29 mouse cellular contexts compared by ENCODE assay signal in the genomic region with DNA sequence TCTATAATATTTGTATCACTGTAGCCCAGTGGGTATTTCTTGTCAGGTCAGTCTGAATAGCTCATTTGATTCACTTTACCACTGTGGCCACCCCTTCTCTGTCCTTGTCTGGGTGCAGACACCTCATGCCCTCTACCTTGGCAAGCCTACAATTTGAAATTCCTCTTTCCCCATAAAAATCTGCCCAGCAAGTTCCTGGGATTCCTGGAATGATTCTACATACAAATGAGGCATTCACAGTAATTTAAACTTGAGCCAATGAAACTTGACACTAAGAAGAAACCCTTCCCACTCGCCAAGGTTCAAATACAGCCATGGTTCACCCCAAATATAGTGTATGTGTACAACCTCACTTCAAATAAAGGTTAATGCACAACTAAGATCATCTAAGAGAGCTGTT.
DNase-seq lines count a peak whose midpoint lies in the region; ATAC-seq and TF ChIP-seq lines count a peak whose summit lies in the region.
"Had no signal": no experiment of that assay in that cellular context is flagged by ENCODE, and none has a peak within 500 bp of the region (broad histone marks: within the 10 kb centered on the region; RNA-seq: fewer than 3 reads in every experiment).

No protein-coding gene starts in this region.

- TF ChIP-seq CTCF in kidney, adult 2 months (conservative IDR thresholded peaks at IDR 0.05; ENCODE audit: insufficient read depth, insufficient read length, low read depth, low read length), result no peak

- H3K4me1 ChIP-seq in kidney, adult 2 months (ENCODE audit: control insufficient read depth, insufficient read depth, low read length), result no peaks in the 10 kb centered on the region
- H3K4me1 ChIP-seq in kidney, embryonic 15.5 days, result no peaks in the 10 kb centered on the region
- 0 out of 2 replicates have a peak, but pooled peaks cover 4% of the 10 kb centered on the region for H3K4me1 ChIP-seq in limb, embryonic 14.5 days (ENCODE audit: control insufficient read depth, insufficient read depth, low read length)
- no peaks in the 10 kb centered on the region for H3K4me1 ChIP-seq in limb, embryonic 10.5 days
- H3K4me1 ChIP-seq in intestine, embryonic 16.5 days (ENCODE audit: control insufficient read depth, insufficient read depth, low read length), result peaks cover 6% of the 10 kb centered on the region; the same call in 1 of the 2 replicates
- H3K4me1 ChIP-seq: embryonic facial prominence, embryonic 15.5 days had no signal

- 30% methylated on average over 1 of the region's 1 CpGs for WGBS in kidney, adult 2 months
- WGBS in kidney, embryonic 15.5 days, result 42% methylated on average over 1 of the region's 1 CpGs
- WGBS in limb, embryonic 14.5 days, result 18% methylated on average over 1 of the region's 1 CpGs
- 55% methylated on average over 1 of the region's 1 CpGs for WGBS in limb, embryonic 10.5 days
- WGBS in intestine, embryonic 16.5 days, result 70% methylated on average over 1 of the region's 1 CpGs

- no peak for ATAC-seq in kidney, embryonic 15.5 days (replicated peaks; ENCODE audit: low FRiP score)
- no peak for ATAC-seq in limb, embryonic 14.5 days (ENCODE audit: low FRiP score, low read depth)
- ATAC-seq in intestine, embryonic 16.5 days, result no peak
- ATAC-seq: activated CD4-positive, CD25-positive, alpha-beta regulatory T cell, adult 4 months; CD4-positive, CD25-positive, alpha-beta regulatory T cell, adult 4 months; forebrain, embryonic 13.5 days; forebrain, embryonic 16.5 days; hindbrain, postnatal 0 days had no signal

- no peak overlapping the region for H3K4me3 ChIP-seq in kidney, adult 2 months (ENCODE audit: insufficient read depth, low read depth, low read length)
- no peak overlapping the region for H3K4me3 ChIP-seq in kidney, embryonic 15.5 days (replicated peaks)
- H3K4me3 ChIP-seq in limb, embryonic 14.5 days (replicated peaks; ENCODE audit: low read length), result no peak overlapping the region
- H3K4me3 ChIP-seq in limb, embryonic 10.5 days, result no peak overlapping the region
- H3K4me3 ChIP-seq in intestine, embryonic 16.5 days (ENCODE audit: low read length), result no peak overlapping the region
- H3K4me3 ChIP-seq: embryonic facial prominence, embryonic 15.5 days; erythroblast, embryonic 14.5 days; forebrain, embryonic 10.5 days; forebrain, embryonic 13.5 days; heart, adult 2 months; heart, embryonic 10.5 days; heart, embryonic 13.5 days had no signal

- H3K9me3 ChIP-seq in kidney, embryonic 15.5 days (replicated peaks), result no peaks in the 10 kb centered on the region
- H3K9me3 ChIP-seq in limb, embryonic 14.5 days (ENCODE audit: control insufficient read depth, low read length), result no peaks in the 10 kb centered on the region
- no peaks in the 10 kb centered on the region for H3K9me3 ChIP-seq in limb, embryonic 10.5 days (replicated peaks)
- no peaks in the 10 kb centered on the region for H3K9me3 ChIP-seq in intestine, embryonic 16.5 days (ENCODE audit: control insufficient read depth, low read length)
- H3K9me3 ChIP-seq: embryonic facial prominence, embryonic 15.5 days; forebrain, embryonic 10.5 days; forebrain, embryonic 13.5 days; heart, embryonic 10.5 days; heart, embryonic 13.5 days had no signal

- no peak overlapping the region for H3K9ac ChIP-seq in kidney, embryonic 15.5 days
- H3K9ac ChIP-seq in limb, embryonic 14.5 days (ENCODE audit: low read depth, low read length, severe bottlenecking), result no peak overlapping the region
- H3K9ac ChIP-seq in intestine, embryonic 16.5 days (ENCODE audit: low read depth, low read length), result no peak overlapping the region
- H3K9ac ChIP-seq: embryonic facial prominence, embryonic 15.5 days; forebrain, embryonic 13.5 days; heart, embryonic 13.5 days; hindbrain, embryonic 14.5 days had no signal

- TF ChIP-seq POLR2A in kidney, adult 2 months (IDR thresholded peaks at IDR 0.05; ENCODE audit: low read depth, low read length), result no peak
- TF ChIP-seq POLR2A in limb, embryonic 14.5 days (IDR thresholded peaks at IDR 0.05; ENCODE audit: borderline replicate concordance, extremely low read depth, insufficient read depth, insufficient read length), result no peak

- H3K27ac ChIP-seq in kidney, adult 2 months (ENCODE audit: insufficient read depth, low read depth, low read length), result no peak overlapping the region
- H3K27ac ChIP-seq in kidney, embryonic 15.5 days, result no peak overlapping the region
- no peak overlapping the region for H3K27ac ChIP-seq in limb, embryonic 14.5 days (replicated peaks; ENCODE audit: low read depth, low read length)
- H3K27ac ChIP-seq in limb, embryonic 10.5 days, result no peak overlapping the region
- no peak overlapping the region for H3K27ac ChIP-seq in intestine, embryonic 16.5 days (ENCODE audit: low read length)
- H3K27ac ChIP-seq: embryonic facial prominence, embryonic 15.5 days; forebrain, embryonic 10.5 days; forebrain, embryonic 13.5 days; heart, adult 2 months; heart, embryonic 10.5 days; heart, embryonic 13.5 days; hindbrain, embryonic 14.5 days; hindbrain, postnatal 0 days had no signal

- H3K27me3 ChIP-seq in kidney, adult 2 months (replicated peaks; ENCODE audit: control insufficient read depth, insufficient read depth, low read length), result no peaks in the 10 kb centered on the region
- H3K27me3 ChIP-seq in kidney, embryonic 15.5 days, result no peaks in the 10 kb centered on the region
- no peaks in the 10 kb centered on the region for H3K27me3 ChIP-seq in limb, embryonic 14.5 days (ENCODE audit: control insufficient read depth, insufficient read depth, low read length)
- no peaks in the 10 kb centered on the region for H3K27me3 ChIP-seq in limb, embryonic 10.5 days (ENCODE audit: low read depth, poor library complexity, severe bottlenecking)
- no peaks in the 10 kb centered on the region for H3K27me3 ChIP-seq in intestine, embryonic 16.5 days (replicated peaks; ENCODE audit: control insufficient read depth, insufficient read depth, low read length)
- H3K27me3 ChIP-seq: embryonic facial prominence, embryonic 15.5 days; forebrain, embryonic 13.5 days; heart, embryonic 13.5 days had no signal

- no peaks in the 10 kb centered on the region for H3K36me3 ChIP-seq in kidney, adult 2 months (ENCODE audit: control insufficient read depth, insufficient read depth, low read length)
- no peaks in the 10 kb centered on the region for H3K36me3 ChIP-seq in kidney, embryonic 15.5 days
- H3K36me3 ChIP-seq in limb, embryonic 14.5 days (ENCODE audit: control insufficient read depth, insufficient read depth, low read length), result no peaks in the 10 kb centered on the region
- H3K36me3 ChIP-seq in limb, embryonic 10.5 days, result no peaks in the 10 kb centered on the region
- H3K36me3 ChIP-seq in intestine, embryonic 16.5 days (ENCODE audit: control insufficient read depth, insufficient read depth, low read length), result no peaks in the 10 kb centered on the region
- H3K36me3 ChIP-seq: embryonic facial prominence, embryonic 15.5 days; forebrain, embryonic 10.5 days; heart, embryonic 10.5 days; heart, embryonic 13.5 days had no signal

- DNase-seq in kidney, adult 2 months, result peak; percentile 47
- DNase-seq in limb, embryonic 14.5 days (ENCODE audit: low spot score), result peak; percentile 3
- DNase-seq in limb, embryonic 10.5 days (ENCODE audit: low spot score), result no peak
- DNase-seq in fibroblast of lung, adult 2 months (ENCODE audit: low read depth), result peak; percentile 18
- DNase-seq: adrenal gland, adult 8-10 months; adrenal gland, postnatal 25 days; cerebellum, adult 11-12 months; cerebellum, adult 8-10 months; cerebellum, postnatal 10 days; cerebellum, postnatal 36 days; embryo, embryonic 11 days; gastrocnemius, postnatal 10 days; gastrocnemius, postnatal 36 days; heart, adult 2 months; heart, postnatal 14 days; heart, postnatal 4 days had no signal

- H3K4me2 ChIP-seq in kidney, embryonic 15.5 days, result no peak overlapping the region
- no peak overlapping the region for H3K4me2 ChIP-seq in limb, embryonic 14.5 days (replicated peaks; ENCODE audit: low read depth, low read length, severe bottlenecking)
- no peak overlapping the region for H3K4me2 ChIP-seq in intestine, embryonic 16.5 days (ENCODE audit: low read depth, low read length)
- H3K4me2 ChIP-seq: embryonic facial prominence, embryonic 15.5 days; forebrain, embryonic 13.5 days; heart, embryonic 13.5 days; hindbrain, embryonic 14.5 days had no signal
